Mouse (Mus musculus) G1E (cell line): ENCODE measurements around the gene Prx.

Source experiments
- CTCF ChIP-seq: IDR thresholded peaks from 2 replicates; pipeline ENCODE4 v1.5.1; 2012; ENCODE audit warnings: low read depth, low read length, inconsistent platforms, mixed read lengths
- GATA1 ChIP-seq: IDR thresholded peaks from 2 replicates; pipeline ENCODE4 v1.6.1; 2012; ENCODE audit warnings: borderline replicate concordance, low read length, inconsistent platforms, mixed read lengths

GRCm38 (mm10) chr7:27493450-27493849 lies 5.7 kb upstream of the Prx start:
- TF ChIP-seq CTCF (no peak), GATA1 (no peak)
